Mouse (Mus musculus): Measurements from ENCODE around the gene Nrg3. TPM values are rescaled to one million over a fixed set of nuclear protein-coding genes. Genes with fewer than 3 reads are reported as not detected.

Gene Nrg3
- polyA plus RNA-seq, 1 experiment, result not detected

DNA sequence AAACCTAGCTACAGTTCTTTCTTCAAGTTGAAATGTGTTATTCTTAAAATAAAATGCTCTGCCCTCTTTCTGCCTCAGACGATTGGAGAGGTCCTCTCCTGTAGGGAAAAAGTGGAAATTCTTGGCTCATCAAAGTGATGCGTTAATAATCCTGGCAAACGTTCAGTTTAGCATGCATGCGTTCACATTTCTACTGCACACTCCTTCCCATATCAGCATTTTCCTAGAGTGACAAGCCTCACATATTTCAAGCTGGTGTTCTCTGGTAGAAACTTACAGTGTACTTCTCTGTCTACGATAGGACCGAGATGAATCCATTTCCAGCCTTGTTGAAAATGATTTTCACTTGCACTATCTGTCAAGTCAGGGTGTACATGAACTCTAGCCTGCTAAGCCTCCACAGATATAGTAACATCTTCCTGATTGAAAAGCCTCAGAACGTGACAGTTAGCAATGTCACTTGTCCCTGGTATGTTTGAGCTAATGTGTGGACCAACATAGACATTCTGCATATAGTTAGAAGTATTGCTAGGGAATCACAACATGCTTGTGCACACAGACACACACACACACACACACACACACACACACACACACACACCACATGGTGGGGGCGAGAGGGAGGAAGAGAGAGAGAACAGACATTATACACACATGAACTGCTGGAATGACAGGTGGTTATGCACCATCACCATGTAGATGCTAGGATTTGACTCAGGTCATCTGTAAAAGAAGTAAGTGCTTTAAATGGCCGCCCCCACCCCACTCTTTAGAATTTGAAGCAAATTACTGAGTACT lies 770.1 kb downstream of the Nrg3 start:
- Histone ChIP-seq H3K4me3 (replicated peaks; ENCODE audit: extremely low read depth, low read depth, low read length) (no peak overlapping the region), H3K4me1 (ENCODE audit: control insufficient read depth, insufficient read depth, low read length) (no peaks in the 10 kb centered on the region)
- WGBS, result 58% methylated on average over 9 of the region's 9 CpGs
- DNase-seq, result no peak
- TF ChIP-seq POLR2A (IDR thresholded peaks at IDR 0.05; ENCODE audit: borderline replicate concordance, extremely low read depth, low read depth, low read length) (no peak), CTCF (IDR thresholded peaks at IDR 0.05; ENCODE audit: insufficient read depth, low read length) (no peak)

DNA sequence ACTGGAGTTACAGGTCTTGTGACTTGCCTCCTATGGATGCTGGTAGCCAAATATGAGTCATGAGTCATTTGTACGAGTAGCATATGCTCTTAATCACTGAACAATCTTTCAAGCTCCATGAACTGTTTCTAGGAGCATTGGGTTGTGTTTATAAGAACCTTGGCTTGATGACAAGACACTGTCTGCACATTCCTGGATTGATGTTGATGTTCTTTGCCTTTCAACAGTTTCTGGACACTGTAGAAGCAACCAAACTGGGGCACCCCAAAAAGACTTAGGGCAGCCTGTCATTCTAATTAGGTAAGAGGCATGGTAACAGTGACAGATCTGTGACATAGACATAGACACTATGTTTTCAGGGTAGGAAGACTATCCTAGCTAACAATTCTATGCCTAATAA lies 771.5 kb downstream of the Nrg3 start:
- no peak overlapping the region for H3K4me3 ChIP-seq (replicated peaks; ENCODE audit: extremely low read depth, low read depth, low read length)
- WGBS, result 19% methylated on average over 1 of the region's 1 CpGs
- no peak for DNase-seq
- H3K4me1 ChIP-seq (ENCODE audit: control insufficient read depth, insufficient read depth, low read length), result no peaks in the 10 kb centered on the region
- TF ChIP-seq POLR2A (IDR thresholded peaks at IDR 0.05; ENCODE audit: borderline replicate concordance, extremely low read depth, low read depth, low read length), result no peak
- TF ChIP-seq CTCF (IDR thresholded peaks at IDR 0.05; ENCODE audit: insufficient read depth, low read length), result no peak

DNA sequence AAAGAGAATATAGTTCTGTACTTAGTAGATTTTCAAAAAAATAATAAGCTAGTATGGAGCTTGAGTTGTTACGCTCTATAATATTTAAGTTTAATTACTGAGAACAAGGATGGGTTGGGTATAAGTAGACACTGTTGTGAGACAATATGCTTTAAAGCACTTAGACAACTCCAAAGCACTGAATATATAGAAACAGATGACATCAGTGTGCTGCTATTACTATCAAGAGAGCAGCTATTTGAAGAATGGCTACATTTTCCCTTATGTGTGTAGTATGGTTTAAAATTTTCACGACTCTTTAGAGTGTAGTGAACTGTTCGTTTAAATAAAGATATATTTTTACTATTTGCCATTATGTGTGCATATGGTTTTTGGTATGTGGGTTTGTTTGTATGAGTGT lies 771.9 kb downstream of the Nrg3 start:
- Histone ChIP-seq H3K4me3 (replicated peaks; ENCODE audit: extremely low read depth, low read depth, low read length) (no peak overlapping the region), H3K4me1 (ENCODE audit: control insufficient read depth, insufficient read depth, low read length) (no peaks in the 10 kb centered on the region)
- TF ChIP-seq CTCF (IDR thresholded peaks at IDR 0.05; ENCODE audit: insufficient read depth, low read length), result no peak
- TF ChIP-seq POLR2A (IDR thresholded peaks at IDR 0.05; ENCODE audit: borderline replicate concordance, extremely low read depth, low read depth, low read length), result no peak
- no peak for DNase-seq
- 70% methylated on average over 3 of the region's 3 CpGs for WGBS

DNA sequence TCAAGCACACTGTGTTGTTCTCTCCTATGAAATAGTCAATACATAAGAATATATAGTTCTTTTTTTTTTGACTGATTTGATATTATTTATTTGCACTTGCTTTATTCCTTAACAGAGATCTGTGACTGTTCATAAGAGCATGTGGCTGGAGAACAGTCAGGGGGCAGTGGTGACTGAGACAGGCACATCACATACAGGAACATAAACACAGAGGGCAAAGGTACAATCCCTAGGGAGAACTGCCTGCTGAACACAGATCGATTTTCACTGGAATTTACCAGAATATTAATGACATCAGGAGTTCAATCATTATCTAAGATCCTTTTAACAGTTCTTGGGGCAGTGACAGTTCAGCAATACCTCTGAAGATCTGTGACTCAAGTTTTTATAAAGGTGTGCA lies 812.9 kb downstream of the Nrg3 start:
- TF ChIP-seq CTCF (IDR thresholded peaks at IDR 0.05; ENCODE audit: insufficient read depth, low read length) (no peak), POLR2A (IDR thresholded peaks at IDR 0.05; ENCODE audit: borderline replicate concordance, extremely low read depth, low read depth, low read length) (no peak)
- WGBS, result 15% methylated on average over 1 of the region's 1 CpGs
- no peaks in the 10 kb centered on the region for H3K4me1 ChIP-seq (ENCODE audit: control insufficient read depth, insufficient read depth, low read length)
- DNase-seq, result no peak
- no peak overlapping the region for H3K4me3 ChIP-seq (replicated peaks; ENCODE audit: extremely low read depth, low read depth, low read length)

DNA sequence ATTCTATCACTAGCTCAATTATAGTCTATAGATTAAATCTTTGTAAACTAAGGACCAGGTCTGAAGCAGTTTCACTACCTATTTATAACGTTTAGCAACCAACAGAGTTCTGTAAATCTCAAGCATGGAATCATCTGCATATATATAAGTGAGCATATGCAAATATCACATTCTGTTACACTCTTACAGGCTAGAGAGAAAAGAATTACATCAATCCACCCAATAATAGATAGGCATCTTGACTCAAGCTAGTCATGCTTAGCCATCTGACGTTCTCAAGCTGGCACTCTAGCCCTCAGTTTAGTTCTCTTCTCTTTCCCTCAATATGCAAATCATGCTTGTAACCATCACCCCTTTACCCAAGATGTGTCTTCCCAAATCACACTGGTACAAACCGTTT lies 835.8 kb downstream of the Nrg3 start:
- Histone ChIP-seq H3K4me3 (replicated peaks; ENCODE audit: extremely low read depth, low read depth, low read length) (no peak overlapping the region), H3K4me1 (ENCODE audit: control insufficient read depth, insufficient read depth, low read length) (no peaks in the 10 kb centered on the region)
- TF ChIP-seq CTCF (IDR thresholded peaks at IDR 0.05; ENCODE audit: insufficient read depth, low read length) (no peak), POLR2A (IDR thresholded peaks at IDR 0.05; ENCODE audit: borderline replicate concordance, extremely low read depth, low read depth, low read length) (no peak)
- WGBS, result 68% methylated on average over 3 of the region's 3 CpGs
- no peak for DNase-seq

DNA sequence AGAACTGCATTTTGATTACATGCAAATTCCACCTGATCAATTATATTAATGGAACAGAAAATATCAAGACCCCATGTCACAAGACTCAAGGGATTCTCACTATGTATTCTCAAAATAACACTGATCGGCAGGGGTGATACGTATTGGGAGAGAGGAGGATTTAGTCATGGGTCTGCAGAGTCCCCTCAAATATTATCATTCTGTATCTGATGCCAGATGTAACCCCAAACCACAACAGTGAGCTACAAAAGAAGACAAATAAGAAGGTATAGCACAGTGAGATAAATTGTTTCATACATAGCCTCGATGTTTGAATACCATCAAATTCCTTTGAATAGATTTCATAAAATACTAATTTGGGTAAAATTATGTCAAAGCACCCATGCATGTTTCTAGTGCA lies 842.8 kb downstream of the Nrg3 start:
- no peak for DNase-seq
- Histone ChIP-seq H3K4me3 (replicated peaks; ENCODE audit: extremely low read depth, low read depth, low read length) (no peak overlapping the region), H3K4me1 (ENCODE audit: control insufficient read depth, insufficient read depth, low read length) (no peaks in the 10 kb centered on the region)
- TF ChIP-seq CTCF (IDR thresholded peaks at IDR 0.05; ENCODE audit: insufficient read depth, low read length) (no peak), POLR2A (IDR thresholded peaks at IDR 0.05; ENCODE audit: borderline replicate concordance, extremely low read depth, low read depth, low read length) (no peak)
- WGBS, result 79% methylated on average over 3 of the region's 3 CpGs

DNA sequence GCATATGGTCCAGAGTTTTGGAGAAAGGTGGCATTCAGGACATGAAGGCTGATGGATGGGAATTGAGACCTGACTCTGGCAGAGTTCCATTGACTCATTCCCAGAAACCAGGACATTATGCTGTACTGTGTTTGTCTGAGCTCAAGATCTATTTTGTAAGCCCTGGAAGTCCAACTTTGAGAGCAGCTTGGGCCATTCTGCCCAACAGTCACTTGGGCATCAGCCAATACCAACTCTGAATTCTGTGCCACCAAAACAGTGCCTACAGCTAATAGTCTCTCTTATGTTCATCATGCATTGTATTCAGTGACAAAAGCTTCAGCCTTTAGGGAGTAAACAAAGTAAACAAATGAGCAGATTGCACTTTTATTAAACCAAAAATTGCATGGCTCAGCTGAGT lies 843.2 kb downstream of the Nrg3 start:
- Histone ChIP-seq H3K4me1 (ENCODE audit: control insufficient read depth, insufficient read depth, low read length) (no peaks in the 10 kb centered on the region), H3K4me3 (replicated peaks; ENCODE audit: extremely low read depth, low read depth, low read length) (no peak overlapping the region)
- no peak for DNase-seq
- TF ChIP-seq POLR2A (IDR thresholded peaks at IDR 0.05; ENCODE audit: borderline replicate concordance, extremely low read depth, low read depth, low read length) (no peak), CTCF (IDR thresholded peaks at IDR 0.05; ENCODE audit: insufficient read depth, low read length) (no peak)

DNA sequence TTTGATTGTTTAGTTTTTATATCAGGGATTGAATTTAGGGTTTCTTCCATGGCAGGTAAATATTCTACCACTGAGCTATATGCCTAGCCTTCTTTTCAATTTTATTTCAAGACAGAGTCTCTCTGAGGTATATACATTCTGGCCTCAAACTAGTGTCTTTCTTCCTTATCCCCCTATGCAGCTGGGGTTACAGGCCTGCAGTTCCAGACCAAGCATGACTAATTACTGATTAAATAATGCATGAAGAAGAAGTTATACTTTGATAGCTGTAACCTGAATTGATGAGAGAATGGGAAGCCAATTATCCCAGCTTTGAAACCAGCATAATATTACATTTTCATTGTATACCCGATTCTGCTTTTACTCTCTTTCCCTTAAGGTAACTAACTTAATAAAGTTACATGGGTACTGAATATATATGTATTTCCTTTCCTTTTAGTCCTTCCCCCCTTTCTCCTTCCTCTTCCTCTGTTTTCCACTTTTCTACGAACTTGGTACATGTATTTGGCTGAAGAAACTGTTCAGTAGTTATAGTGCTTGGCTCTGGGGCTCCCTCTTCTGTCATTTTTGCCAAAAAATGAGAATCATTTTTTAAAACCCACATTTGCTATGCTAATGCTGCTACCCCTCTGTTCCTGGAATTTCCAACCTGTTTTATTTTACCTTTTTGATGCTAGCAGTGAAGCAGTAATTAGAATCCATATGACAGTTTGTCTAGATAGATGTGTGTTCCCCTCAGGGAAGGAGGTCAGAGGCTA lies 843.8 kb downstream of the Nrg3 start:
- no peak for TF ChIP-seq CTCF (IDR thresholded peaks at IDR 0.05; ENCODE audit: insufficient read depth, low read length)
- TF ChIP-seq POLR2A (IDR thresholded peaks at IDR 0.05; ENCODE audit: borderline replicate concordance, extremely low read depth, low read depth, low read length), result no peak
- no peak for DNase-seq
- H3K4me1 ChIP-seq (ENCODE audit: control insufficient read depth, insufficient read depth, low read length), result no peaks in the 10 kb centered on the region
- WGBS, result 50% methylated on average over 2 of the region's 2 CpGs
- H3K4me3 ChIP-seq (replicated peaks; ENCODE audit: extremely low read depth, low read depth, low read length), result no peak overlapping the region

DNA sequence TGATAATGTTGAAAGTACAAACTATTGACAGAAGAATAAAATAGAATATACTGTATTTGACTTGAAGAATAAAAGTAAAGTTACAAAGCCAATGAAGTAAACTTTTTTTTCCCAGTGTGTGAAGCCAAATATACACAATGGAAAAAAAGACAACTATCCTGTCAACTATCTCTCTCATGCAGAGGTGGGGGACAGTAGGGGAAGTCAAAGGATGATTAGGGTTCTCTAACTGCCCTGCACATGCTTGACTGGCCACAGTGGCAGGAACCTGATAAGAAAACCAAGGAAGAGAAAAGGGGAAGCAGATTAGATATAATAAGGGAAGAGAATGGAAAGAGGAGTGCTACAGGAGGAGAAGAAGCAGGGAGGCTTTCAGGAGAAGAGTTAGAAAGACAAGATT lies 855.9 kb downstream of the Nrg3 start:
- H3K4me1 ChIP-seq (ENCODE audit: control insufficient read depth, insufficient read depth, low read length), result no peaks in the 10 kb centered on the region
- no peak overlapping the region for H3K4me3 ChIP-seq (replicated peaks; ENCODE audit: extremely low read depth, low read depth, low read length)
- no peak for DNase-seq
- TF ChIP-seq POLR2A (IDR thresholded peaks at IDR 0.05; ENCODE audit: borderline replicate concordance, extremely low read depth, low read depth, low read length), result no peak
- TF ChIP-seq CTCF (IDR thresholded peaks at IDR 0.05; ENCODE audit: insufficient read depth, low read length), result no peak

DNA sequence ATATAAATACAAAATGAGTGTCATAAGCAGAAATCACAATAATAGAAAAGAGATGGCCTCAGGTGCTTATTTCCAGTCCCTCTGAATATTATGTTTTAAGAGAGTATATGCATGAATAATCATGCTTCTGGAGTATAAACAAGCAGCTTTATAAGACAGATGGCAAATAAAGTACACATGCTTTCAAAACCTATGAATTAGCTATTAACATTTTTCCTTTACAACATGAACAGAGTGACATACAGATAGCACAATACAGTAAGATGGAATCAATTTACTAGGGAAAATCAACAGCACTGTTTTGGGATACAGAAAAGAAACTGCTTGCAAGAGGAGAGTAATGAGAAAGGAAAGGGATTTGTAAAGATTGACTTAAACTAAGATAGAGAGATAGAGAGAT lies 875.2 kb downstream of the Nrg3 start:
- Histone ChIP-seq H3K4me1 (ENCODE audit: control insufficient read depth, insufficient read depth, low read length) (no peaks in the 10 kb centered on the region), H3K4me3 (replicated peaks; ENCODE audit: extremely low read depth, low read depth, low read length) (no peak overlapping the region)
- TF ChIP-seq CTCF (IDR thresholded peaks at IDR 0.05; ENCODE audit: insufficient read depth, low read length) (no peak), POLR2A (IDR thresholded peaks at IDR 0.05; ENCODE audit: borderline replicate concordance, extremely low read depth, low read depth, low read length) (no peak)
- DNase-seq, result no peak
